Mouse (Mus musculus): ENCODE results near the gene Plac1.

Plac1 gene

DNA sequence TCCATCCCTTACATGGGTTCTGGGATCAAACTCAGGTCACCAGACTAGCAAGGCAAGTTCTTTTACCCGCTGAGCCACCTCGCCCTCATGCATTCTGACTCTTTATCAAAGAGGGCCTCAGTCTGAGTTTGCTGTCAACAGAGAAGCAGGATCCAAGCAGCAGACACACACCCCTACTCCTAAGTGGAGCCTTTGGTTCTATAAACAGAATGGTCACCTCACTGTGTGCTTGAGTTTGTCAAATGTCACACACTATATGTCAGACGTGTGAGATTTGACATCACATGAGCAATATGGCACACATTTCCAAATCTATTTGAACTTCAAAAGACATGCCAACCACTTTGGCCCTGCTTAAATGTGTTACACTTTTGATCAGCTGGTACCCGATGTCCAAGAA lies 42.2 kb downstream of the Plac1 start:
- no peak for DNase-seq (ENCODE audit: low spot score in 2 of 2)

DNA sequence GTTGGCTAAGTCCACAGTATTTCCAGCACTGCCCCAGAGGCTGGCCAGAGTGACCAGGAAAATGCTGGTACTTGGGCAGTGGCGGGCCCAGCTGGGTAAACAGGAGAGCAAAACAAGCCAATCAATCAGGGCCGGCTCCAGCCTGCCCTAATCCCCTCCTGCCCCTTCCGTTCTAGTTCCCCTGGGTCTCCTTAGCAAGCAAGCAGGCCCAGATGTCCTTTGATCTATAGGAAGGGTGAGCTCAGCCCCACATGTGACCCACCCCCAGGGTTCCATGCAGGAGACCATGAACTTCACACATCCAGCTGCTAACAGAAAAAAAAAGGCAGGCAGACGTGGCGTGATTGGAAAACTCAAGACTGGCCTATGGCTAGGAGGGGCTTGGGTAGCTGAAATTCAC lies 43.5 kb downstream of the Plac1 start:
- no peak for DNase-seq (ENCODE audit: low spot score in 2 of 2)

DNA sequence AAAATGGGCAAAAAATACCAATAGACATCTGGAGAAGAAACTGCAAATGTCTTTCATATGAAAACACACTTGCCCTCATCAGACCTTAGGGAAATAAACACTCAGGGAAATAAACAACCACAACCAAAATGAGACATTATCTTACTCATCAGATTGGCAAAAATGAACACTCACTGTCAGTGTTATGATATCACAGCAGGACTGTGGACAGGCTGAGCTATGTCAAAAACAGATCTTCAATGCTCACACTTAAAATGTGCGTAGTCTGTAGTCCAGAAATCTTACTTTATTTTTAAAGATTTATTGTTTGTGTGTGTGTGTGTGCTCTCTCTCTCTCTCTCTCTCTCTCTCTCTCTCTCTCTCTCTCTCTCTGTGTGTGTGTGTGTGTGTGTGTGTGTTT lies 51.2 kb downstream of the Plac1 start:
- no peak for DNase-seq (ENCODE audit: low spot score in 2 of 2)

DNA sequence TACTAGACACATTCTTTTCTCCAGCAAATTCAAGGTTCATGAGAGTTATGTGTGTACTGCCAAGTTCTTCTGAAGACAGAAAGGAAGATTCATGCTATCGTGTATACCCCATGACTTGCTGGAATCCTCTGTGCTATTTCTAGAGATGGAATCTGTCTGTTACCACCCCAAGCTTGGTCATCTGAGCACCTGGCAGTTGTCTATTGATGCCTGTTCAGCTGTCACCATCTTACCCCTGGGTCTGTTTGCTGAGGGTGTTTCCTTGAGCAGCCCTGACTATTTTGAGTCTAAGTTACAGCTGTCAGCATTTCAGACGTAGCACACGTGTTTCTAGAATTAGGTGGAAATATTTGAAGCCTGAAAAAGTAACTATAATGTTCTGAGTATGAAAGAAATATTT lies 60.1 kb downstream of the Plac1 start:
- DNase-seq (ENCODE audit: low spot score in 2 of 2) = no peak

DNA sequence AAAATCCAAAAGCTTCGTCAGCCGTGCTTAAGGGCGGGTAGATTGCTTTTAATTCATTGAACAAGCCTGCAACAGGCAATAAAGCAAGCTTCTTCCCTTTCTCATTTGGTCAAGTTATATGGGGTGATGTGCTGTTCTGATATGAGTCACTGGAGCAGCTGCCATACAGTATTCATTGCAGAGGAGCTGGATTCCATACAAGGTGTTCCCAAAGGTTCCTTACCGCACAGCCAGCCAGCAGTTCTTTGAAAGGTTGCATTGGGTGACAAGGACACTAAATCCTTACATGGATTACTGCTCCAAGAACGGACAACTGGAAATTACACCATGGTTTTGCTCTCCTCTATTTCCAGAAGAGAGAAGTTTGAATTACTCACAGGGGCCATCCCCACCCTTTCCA lies 63.6 kb downstream of the Plac1 start:
- no peak for DNase-seq (ENCODE audit: low spot score in 2 of 2)

DNA sequence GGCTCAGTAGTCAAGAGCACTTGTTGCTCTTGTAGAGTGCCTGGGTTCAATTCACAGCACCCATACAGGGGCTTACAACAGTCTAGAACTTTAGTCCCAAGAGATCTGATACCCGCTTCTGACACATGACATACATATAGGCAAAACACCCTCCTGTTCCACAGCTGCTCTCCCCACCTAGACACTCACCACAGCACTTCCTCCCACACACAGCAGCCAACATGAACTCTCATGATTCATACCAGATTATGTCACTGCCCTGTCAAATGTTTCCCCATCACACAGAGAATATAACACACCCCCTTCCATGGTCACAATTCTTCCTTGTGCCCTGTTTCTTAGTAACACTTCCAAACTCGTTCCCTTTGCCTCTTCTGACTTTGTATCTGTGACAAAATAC lies 71.3 kb downstream of the Plac1 start:
- no peak for DNase-seq (ENCODE audit: low spot score in 2 of 2)

DNA sequence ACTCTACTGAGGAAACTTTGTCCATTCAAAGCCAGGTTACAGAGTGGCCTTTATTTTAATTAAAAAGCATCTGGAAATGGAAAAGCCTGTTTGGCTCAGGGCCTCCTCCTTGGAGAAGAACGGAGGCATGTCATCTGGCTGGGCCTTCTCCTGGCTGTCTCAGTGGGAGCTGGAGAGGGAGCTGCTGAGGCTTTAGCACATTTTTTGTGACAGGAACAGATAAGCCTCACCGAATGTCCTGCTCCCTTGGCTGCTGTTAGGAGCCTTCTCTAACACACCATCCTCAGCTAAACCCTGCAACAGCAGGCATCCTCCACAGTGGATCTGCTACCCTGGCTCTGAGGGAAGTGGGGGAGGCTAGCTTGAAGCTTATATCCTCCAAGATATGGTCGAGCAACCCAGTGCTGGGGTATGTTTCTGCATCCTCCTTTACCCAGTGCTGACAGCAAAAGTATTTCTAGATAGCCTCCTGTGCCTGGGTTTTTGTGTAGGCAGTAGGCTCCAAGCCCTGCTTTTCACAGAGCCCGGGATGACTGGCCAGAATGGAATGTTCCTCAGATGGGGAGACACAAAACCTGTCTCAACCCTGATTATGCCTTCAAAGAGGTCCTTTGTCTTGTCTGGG lies 72.9 kb downstream of the Plac1 start:
- DNase-seq (ENCODE audit: low spot score in 2 of 2) = no peak

DNA sequence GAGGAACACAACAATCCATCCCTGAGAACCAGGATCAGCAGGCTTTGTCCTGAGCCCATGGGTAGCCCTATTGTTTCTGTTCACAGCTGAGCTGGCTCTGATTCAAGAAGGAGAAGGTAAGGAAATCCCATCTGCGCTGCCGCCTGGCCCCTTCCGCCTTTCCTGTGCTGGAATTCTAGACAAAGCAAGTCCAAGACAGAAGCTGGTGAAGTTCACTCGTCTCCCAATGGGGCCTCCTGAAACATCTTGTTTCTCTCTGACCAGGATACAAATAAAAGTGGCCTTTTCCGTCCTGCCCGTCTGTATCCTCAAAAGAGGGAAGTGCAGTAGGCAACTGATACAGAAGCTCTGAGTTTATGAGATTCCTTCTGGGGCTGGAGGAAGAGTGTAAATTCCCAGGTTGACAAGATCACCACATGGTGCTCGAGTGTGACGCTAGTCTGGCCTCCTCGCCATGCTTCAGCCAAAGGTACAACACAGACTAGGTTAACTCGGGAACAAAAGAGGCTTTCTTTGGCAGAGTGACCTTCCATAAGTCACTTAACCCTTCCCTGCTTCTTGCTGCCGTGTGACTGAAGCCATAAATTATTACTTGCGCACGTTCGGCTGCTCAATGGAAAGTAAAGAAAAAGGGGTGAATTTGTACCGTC lies 73.5 kb downstream of the Plac1 start:
- no peak for DNase-seq (ENCODE audit: low spot score in 2 of 2)

DNA sequence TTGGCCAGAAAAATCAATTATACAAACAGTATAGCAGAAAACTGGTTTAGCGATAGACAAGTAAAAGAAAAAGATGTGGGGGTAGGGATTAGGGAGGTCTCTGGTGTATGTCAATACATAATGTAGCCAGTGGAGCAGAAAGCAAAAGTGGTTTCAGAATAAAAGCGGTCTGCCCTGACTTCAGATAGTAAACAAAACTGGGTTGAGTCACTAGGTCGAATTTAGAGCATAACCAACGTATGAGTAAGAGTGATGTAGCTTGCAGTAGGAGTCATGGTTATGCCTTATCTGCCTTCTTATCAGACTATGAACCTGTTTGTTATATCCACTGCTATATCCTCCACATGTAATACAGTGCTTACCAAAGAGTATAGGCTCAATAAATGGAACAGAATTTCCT lies 77.3 kb downstream of the Plac1 start:
- DNase-seq (ENCODE audit: low spot score in 2 of 2) = no peak

DNA sequence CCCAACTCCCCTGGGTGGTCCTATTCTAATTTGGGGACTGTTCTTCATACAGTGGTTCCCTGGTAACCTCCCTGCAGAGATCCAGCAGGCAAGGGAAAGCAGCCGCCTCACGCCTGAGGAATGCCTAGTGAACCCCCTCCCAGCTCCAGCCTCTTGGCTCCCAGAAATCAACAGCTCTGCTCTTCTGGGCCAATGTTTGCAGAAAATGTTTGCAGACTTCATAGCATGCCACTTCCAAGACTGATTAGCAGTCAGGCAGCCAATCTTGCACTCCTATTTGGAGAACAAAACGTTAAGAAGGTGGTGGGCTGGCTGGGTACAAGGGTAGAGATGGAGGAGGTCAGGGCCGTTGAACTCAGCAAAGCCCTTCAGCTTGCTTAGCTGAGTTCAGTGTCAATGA lies 78.3 kb downstream of the Plac1 start:
- DNase-seq (ENCODE audit: low spot score in 2 of 2) = no peak

DNA sequence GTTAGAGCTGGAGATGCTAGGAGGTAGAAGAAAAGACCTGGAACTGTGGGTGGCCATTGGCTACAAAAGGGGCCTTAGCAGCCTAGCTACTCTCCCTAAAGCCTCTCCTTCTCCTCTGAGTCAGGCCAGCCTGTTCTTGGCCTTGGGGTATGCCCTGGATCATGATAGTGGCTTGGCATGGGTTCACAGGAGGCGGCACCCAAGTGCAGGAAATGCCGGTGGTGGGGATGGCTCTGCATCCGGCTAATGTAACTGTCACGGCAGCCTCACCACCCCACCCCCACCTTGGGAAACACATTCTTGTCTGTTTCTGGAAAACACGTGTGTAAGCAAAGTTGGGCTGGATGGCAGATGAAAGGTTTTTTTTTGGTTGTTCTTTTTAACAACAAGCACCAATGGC lies 78.8 kb downstream of the Plac1 start:
- no peak for DNase-seq (ENCODE audit: low spot score in 2 of 2)

DNA sequence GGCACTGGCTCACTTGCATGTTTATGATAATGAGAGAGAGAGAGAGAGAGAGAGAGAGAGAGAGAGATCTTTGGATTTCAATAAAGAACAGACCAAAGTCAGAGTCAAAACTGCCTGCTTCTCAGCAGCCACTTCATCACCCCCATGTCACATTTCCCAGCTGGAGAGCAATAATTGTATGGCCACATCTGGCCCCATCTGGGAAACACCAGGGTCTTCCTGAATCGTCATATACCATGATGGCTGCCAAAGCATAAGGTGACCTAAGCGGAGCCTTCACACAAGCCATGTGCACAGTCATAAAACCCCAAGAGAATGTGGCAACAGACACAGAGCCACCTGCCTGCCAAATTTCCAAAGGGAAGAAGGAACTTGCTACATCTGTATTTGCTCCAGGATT lies 91.9 kb downstream of the Plac1 start:
- no peak for DNase-seq (ENCODE audit: low spot score in 2 of 2)

DNA sequence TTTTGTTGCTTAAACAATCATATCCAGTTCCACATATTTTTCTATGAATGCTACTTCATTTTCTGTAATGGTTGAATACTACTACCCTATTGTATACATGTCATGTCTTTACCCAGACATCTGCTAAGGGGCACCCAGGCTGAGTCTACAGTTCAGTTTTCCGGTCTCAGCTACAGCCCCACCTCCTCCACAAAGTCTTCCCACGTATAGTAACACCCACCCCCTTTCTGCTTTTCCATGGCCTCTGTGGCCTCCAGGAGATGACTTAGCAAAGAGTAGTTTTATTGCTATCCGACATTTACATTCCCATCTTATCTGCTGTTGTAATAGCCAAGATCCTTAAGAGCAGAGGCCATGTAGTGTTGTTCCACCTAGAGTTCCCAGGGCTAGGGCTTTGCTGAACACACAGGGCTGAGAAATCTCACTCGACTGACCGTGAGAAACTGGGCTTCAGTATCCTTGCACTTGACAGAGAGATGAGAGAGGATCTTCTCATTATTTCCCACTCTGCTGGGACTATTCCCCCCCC lies 93.5 kb downstream of the Plac1 start:
- no peak for DNase-seq (ENCODE audit: low spot score in 2 of 2)

DNA sequence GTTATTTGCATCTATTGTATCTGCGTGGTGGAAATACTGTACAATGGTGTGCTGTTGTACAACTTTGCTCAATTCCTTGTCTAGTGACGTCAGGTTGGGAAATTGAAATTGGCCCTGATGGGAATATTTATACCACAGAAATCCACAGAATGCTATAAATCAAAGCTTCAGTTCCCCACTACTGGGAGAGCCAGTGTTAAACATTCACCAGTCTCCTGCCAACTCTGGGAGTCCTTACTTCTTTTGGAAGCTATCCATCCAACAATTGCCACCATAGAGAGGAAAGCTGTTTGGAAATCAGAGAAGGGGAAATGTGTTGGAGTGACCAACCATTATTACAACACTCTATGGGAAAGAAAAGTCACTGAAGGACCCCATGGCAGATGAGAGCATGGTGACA lies 100.3 kb downstream of the Plac1 start:
- DNase-seq (ENCODE audit: low spot score in 2 of 2) = no peak

DNA sequence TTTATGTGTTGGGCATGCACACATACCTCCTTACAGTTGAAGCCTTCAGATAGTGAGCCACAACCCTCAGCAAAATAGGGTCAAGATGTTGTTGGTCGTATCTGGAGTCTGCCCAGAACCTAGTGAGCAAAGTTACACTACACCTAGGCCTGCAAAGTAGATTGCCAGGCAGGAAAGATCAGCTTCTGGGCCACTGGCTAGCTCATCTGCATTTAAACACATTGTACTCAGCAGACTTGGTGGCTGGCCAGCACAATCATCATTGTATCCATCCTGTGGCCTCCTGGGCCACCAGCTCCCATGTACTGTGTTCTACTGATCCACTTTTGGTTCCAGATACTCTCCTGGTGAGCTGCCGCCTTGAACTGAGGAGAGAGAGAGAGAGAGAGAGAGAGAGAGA lies 102.8 kb downstream of the Plac1 start:
- no peak for DNase-seq (ENCODE audit: low spot score in 2 of 2)

DNA sequence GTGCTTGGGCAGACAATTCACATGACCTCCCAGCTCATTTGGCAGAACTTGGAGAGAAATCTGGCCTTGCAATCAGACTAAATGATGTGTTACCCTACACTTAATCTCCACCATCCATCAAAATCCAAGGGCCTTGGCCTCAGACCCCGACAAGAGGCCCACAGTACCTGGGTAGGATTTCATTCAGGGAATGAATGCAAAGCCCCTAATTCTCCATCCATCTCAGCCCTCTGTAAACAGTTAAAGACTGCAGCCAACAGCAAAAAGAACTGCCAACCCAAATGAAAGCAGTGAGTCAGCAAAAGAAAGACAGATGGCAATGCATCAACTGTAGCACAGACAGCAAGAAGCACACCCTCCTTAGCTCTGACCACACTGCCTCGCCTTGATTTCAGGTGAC lies 110.4 kb downstream of the Plac1 start:
- peak in 1 of 2 experiments; percentile 7 for DNase-seq (ENCODE audit: low spot score in 2 of 2)

DNA sequence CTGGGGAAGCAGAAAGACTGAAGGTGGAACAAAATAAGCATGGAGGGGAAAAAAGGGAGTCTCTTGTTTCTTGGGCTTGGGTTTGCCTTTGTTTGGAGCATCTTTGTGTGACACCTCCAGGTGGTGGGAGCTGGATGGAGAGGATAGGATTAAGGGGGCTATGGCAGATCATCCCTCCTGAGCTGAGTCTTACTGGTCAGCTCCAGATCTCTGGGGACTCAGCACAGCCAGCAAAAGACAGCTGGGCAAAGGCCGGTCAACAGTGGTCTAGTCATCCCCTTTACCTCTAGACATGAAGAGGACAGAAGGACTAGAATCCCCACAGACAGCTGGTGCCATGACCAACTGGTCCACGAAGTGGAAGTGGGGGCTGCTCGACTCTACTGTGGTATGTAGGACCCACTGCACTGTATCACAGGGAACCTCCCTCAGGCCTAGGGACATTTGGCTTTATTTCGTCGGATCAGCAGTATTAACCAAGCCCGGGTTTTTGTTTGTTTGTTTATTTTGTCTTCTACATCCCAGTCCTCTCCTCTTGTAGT lies 113.3 kb downstream of the Plac1 start:
- DNase-seq (ENCODE audit: low spot score in 2 of 2) = no peak

DNA sequence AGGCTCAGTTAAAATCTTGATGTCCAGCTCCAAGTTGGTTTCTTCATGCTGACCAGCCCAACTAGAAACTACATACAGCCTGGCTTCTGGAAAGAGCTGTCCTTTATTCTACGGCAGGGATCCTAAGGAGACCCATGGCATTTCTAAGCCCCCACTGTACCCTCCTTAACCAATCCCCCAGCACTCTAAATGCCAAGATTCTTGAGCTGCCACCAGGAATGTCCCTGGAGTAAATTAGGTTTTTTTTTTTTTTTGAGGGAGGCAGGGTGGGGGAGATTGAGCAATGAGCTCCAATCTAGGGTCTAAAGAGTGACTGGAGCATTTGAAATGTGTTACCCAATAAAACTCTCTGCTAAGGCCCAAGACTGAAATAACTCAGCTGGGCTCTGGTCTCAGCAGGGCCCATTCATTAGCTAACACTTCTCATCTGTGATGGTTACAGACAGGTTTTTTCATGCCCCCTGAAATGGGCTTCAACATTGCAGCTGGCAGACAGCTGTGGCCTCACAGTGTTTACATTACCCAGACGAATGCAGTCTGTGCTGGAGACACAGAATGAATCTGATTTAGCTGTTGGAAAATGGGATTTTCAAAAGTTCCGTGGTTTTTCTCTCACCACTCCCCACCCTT lies 114.0 kb downstream of the Plac1 start:
- DNase-seq (ENCODE audit: low spot score in 2 of 2) = no peak

DNA sequence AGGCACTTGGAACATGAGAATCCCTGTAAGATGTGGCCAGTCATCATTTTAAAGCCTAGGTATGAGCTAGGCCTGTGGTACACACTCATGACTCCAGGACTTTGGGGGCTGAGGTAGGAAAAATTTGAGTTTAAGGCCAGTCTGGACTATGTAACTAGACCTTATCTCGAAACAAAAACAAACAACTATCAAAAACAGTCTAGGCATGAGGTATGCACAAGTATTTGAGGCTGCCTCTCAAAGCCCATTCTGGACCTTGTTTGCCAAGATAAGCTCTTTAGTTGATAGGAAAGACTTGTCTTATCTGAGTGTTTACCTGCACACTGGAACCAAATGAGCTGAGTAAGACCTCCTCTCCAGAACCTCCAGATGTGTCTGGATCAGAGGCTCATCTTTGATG lies 116.3 kb downstream of the Plac1 start:
- DNase-seq (ENCODE audit: low spot score in 2 of 2) = no peak

DNA sequence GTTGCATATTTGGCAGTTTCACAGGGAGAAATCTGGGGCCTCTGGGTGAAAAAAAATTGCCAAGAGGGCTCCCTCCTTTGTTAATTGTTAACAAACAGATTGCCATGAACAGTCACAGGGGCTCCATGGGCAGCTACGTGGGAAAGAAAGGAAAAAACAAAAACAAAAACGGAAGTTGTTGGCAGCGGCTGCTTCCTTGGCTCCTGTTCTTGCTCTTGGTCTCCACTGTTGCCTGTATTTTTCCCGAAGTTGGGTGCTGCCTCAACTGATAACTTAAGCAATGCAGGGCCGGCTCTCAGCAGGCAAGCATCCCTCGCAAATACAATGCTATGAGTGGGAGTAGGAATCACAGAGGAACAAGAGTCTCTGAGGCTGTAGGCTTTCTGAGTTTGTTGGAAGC lies 121.3 kb downstream of the Plac1 start:
- DNase-seq (ENCODE audit: low spot score in 2 of 2) = peak in 1 of 2 experiments; percentile 3

DNA sequence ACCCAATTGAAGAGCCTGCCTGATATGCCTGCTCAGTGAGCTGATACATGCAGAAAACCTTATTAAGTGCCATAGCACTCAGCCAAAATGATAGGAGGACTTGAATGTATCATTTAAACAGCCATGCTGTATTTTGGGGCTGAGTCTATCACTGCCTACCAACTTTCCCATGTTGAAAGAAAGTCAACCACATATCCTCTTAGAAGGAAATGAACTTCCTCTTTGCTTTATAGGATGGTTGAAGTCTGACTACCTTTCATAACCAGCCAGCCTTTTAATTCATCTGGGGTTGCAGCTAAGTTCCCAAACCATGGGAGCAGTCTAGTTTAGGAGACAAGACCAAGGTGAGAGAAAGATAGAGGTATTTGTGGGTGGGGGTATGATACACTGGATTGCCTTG lies 121.9 kb downstream of the Plac1 start:
- no peak for DNase-seq (ENCODE audit: low spot score in 2 of 2)

DNA sequence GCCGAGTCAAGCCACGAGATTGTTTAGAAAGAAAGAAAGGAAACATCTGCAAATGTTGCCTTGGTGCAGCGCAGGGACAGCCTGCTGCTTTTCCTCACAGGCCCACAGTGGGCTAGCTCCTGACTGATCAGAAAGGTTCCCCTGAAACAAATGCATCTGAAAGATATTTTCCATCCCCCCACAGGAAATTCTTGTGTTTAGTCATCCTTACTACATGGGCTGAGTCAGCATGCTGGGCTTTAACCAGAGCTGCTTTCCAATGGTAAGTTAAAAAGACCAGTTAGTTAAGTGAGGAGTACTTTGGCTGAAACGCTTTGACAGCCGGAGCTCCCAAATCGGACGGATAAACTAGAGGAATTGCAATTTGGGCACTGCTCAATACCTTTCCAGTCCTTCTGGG lies 124.9 kb downstream of the Plac1 start:
- no peak for DNase-seq (ENCODE audit: low spot score in 2 of 2)

DNA sequence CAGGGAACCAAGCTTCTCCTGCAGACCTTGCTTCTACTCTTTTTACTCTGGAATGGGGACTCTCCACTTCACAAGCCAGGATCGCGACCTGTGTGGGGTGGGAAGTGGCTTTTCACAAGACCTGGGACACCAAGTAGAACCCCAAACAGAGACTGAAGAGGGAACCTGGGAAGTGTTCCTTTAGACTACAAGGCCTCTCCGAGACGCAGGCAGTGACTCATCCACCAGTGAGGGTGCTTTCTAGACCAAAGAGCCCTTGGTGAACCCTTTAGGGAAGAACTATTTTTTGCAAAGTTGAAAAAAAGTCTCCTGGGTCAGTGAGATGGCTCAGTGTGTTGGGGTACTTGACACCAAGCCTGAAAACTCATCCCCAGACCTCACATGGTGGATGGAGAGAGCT lies 129.8 kb downstream of the Plac1 start:
- no peak for DNase-seq (ENCODE audit: low spot score in 2 of 2)

All from left cerebral cortex, adult 9 months (tissue).